Mouse (Mus musculus): ENCODE measurements at regions not wholly inside any gene's neighbourhood (a gene's known extent, or its start where the extent isn't known, plus 50 kb on each side); places are given as distances from the start of the nearest gene placed in this dataset.

- ATAC-seq (ENCODE audit: insufficient number of reproducible peaks, insufficient read depth, low FRiP score, low TSS enrichment) = no peak
- Histone ChIP-seq H3K4me2 (replicated peaks) (no peak overlapping the region), H3K4me3 (no peak overlapping the region), H3K36me3 (no peaks in the 10 kb centered on the region), H3K27ac (no peak overlapping the region), H3K4me1 (no peaks in the 10 kb centered on the region), H3K9me3 (no peaks in the 10 kb centered on the region), H3K27me3 (no peaks in the 10 kb centered on the region), H3K9ac (no peak overlapping the region)
- 63% methylated on average over 4 of the region's 4 CpGs for WGBS
These were observed 583.9 kb downstream of the Ipo11 start for GRCm38 (mm10) chr13:106352614-106353409.

GRCm38 (mm10) chr13:106332025-106332424, 604.7 kb downstream of the Ipo11 start:
- Histone ChIP-seq H3K36me3 (no peaks in the 10 kb centered on the region), H3K4me3 (no peak overlapping the region), H3K4me2 (replicated peaks) (no peak overlapping the region), H3K4me1 (no peaks in the 10 kb centered on the region), H3K9ac (no peak overlapping the region), H3K9me3 (no peaks in the 10 kb centered on the region), H3K27ac (no peak overlapping the region), H3K27me3 (no peaks in the 10 kb centered on the region)
- ATAC-seq (ENCODE audit: insufficient number of reproducible peaks, insufficient read depth, low FRiP score, low TSS enrichment) = no peak

- no peak for ATAC-seq (ENCODE audit: insufficient number of reproducible peaks, insufficient read depth, low FRiP score, low TSS enrichment)
- H3K27me3 ChIP-seq = no peaks in the 10 kb centered on the region
- no peak overlapping the region for H3K4me3 ChIP-seq
- no peak overlapping the region for H3K4me2 ChIP-seq (replicated peaks)
- H3K9ac ChIP-seq = no peak overlapping the region
- H3K4me1 ChIP-seq = no peaks in the 10 kb centered on the region
- H3K27ac ChIP-seq = no peak overlapping the region
- 60% methylated on average over 3 of the region's 3 CpGs for WGBS
- H3K9me3 ChIP-seq = no peaks in the 10 kb centered on the region
- H3K36me3 ChIP-seq = no peaks in the 10 kb centered on the region
These were observed 617.8 kb downstream of the Ipo11 start for GRCm38 (mm10) chr13:106318980-106319379.

- Histone ChIP-seq H3K27me3 (no peaks in the 10 kb centered on the region), H3K4me2 (replicated peaks) (no peak overlapping the region), H3K4me3 (no peak overlapping the region), H3K4me1 (no peaks in the 10 kb centered on the region), H3K27ac (no peak overlapping the region), H3K9ac (no peak overlapping the region), H3K36me3 (no peaks in the 10 kb centered on the region), H3K9me3 (no peaks in the 10 kb centered on the region)
- WGBS = 79% methylated on average over 6 of the region's 6 CpGs
- no peak for ATAC-seq (ENCODE audit: insufficient number of reproducible peaks, insufficient read depth, low FRiP score, low TSS enrichment)
These were observed 618.3 kb downstream of the Ipo11 start for GRCm38 (mm10) chr13:106318476-106318875.

- no peaks in the 10 kb centered on the region for H3K36me3 ChIP-seq
- H3K27ac ChIP-seq = no peak overlapping the region
- H3K9me3 ChIP-seq = no peaks in the 10 kb centered on the region
- no peak overlapping the region for H3K9ac ChIP-seq
- 71% methylated on average over 2 of the region's 2 CpGs for WGBS
- no peaks in the 10 kb centered on the region for H3K27me3 ChIP-seq
- H3K4me2 ChIP-seq (replicated peaks) = no peak overlapping the region
- no peaks in the 10 kb centered on the region for H3K4me1 ChIP-seq
- H3K4me3 ChIP-seq = no peak overlapping the region
- ATAC-seq (ENCODE audit: insufficient number of reproducible peaks, insufficient read depth, low FRiP score, low TSS enrichment) = no peak
These were observed 619.5 kb downstream of the Ipo11 start for GRCm38 (mm10) chr13:106317300-106317699.

GRCm38 (mm10) chr13:106281181-106281580, 655.6 kb downstream of the Ipo11 start:
- Histone ChIP-seq H3K36me3 (no peaks in the 10 kb centered on the region), H3K27ac (no peak overlapping the region), H3K27me3 (no peaks in the 10 kb centered on the region), H3K9me3 (no peaks in the 10 kb centered on the region), H3K9ac (no peak overlapping the region), H3K4me1 (no peaks in the 10 kb centered on the region), H3K4me2 (replicated peaks) (no peak overlapping the region), H3K4me3 (no peak overlapping the region)
- WGBS = 30% methylated on average over 3 of the region's 3 CpGs
- ATAC-seq (ENCODE audit: insufficient number of reproducible peaks, insufficient read depth, low FRiP score, low TSS enrichment) = no peak

GRCm38 (mm10) chr13:106259874-106260273, 676.9 kb downstream of the Ipo11 start:
- no peaks in the 10 kb centered on the region for H3K4me1 ChIP-seq
- H3K36me3 ChIP-seq = no peaks in the 10 kb centered on the region
- ATAC-seq (ENCODE audit: insufficient number of reproducible peaks, insufficient read depth, low FRiP score, low TSS enrichment) = no peak
- no peak overlapping the region for H3K27ac ChIP-seq
- 73% methylated on average over 1 of the region's 1 CpGs for WGBS
- H3K9ac ChIP-seq = no peak overlapping the region
- H3K4me2 ChIP-seq (replicated peaks) = no peak overlapping the region
- no peaks in the 10 kb centered on the region for H3K9me3 ChIP-seq
- H3K4me3 ChIP-seq = no peak overlapping the region
- H3K27me3 ChIP-seq = no peaks in the 10 kb centered on the region
